Mouse (Mus musculus) T-cell, adult 66 days (primary cell): ENCODE data around the gene 7530416G11Rik. TPM values are rescaled to one million over a fixed set of nuclear protein-coding genes. Genes with fewer than 3 reads are reported as not detected.

Experiments used
- total RNA-seq, 2 experiments: library from RNA; stranded (reverse); gene quantifications; 3 replicates in 1 of 2; 4 replicates in 1 of 2; pipeline ENCODE4 v1.2.4; 2023

Gene 7530416G11Rik
- total RNA-seq: not detected

DNA sequence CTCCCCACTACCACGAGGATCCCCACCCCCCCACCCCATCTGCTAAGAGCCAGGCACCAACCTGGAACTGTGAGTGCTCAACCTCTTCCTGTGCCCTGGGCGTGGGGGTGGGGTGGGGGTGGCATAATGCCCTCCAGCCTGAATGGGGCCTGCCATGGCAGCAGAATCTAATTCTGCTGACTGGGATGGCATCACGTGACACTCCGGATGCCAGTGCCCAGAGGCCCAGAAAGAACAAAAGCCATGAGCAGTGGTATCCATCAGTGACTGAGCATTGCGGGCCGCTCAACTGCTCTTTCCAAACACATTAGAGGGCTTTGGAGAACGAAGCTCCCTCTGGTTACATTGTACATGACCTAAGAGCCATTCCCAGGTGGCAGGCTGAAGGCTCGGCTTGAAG, at the start of gene 7530416G11Rik:
TSS of gene 7530416G11Rik (minus strand) at position 101 of the 400 bp plus-strand sequence.

Other genes with a start within 250 kb of the 7530416G11Rik start
- 10 to 100 TPM; 58.9 to 69.0 TPM for gene Atxn10, start 167.0 kb downstream of the 7530416G11Rik start, total RNA-seq
- not detected for gene Wnt7b, start 79.2 kb upstream of the 7530416G11Rik start, total RNA-seq
- gene Ppara, start 231.8 kb upstream of the 7530416G11Rik start, total RNA-seq: not detected